Mouse (Mus musculus) CH12.LX (cell line): ENCODE measurements around the gene Abhd2. TPM values are rescaled to one million over a fixed set of nuclear protein-coding genes. Genes with fewer than 3 reads are reported as not detected.

Experiments
- DNase-seq: peaks from one replicate; pipeline ENCODE4 v3.0.0-alpha.2; 2013; ENCODE audit errors: extremely low read depth
- H3K27ac ChIP-seq: 2 replicates; pipeline ENCODE4 v1.5.1; 2012; ENCODE audit warnings: low read depth, mild to moderate bottlenecking, control low read depth, moderate library complexity; ENCODE audit not compliant: insufficient read depth
- H3K27me3 ChIP-seq: replicated peaks from 2 replicates; pipeline ENCODE3; 2012; ENCODE audit warnings: inconsistent platforms
- H3K36me3 ChIP-seq, 2 experiments: replicated peaks in 1 of 2; 2 replicates each; pipeline versions ENCODE3 to v1.6.1; 2012; ENCODE audit warnings: inconsistent platforms in 1 of 2, low read length in 1 of 2, mild to moderate bottlenecking in 1 of 2, mixed read lengths in 1 of 2, moderate library complexity in 1 of 2; ENCODE audit not compliant: control insufficient read depth in 1 of 2, insufficient read depth in 1 of 2
- H3K4me1 ChIP-seq, 2 experiments: 2 replicates each; pipeline ENCODE4 v1.6.1; 2012; ENCODE audit warnings: inconsistent platforms in 1 of 2, moderate library complexity in 1 of 2; ENCODE audit not compliant: insufficient read depth in 2 of 2, control insufficient read depth in 1 of 2
- H3K4me2 ChIP-seq: 2 replicates; pipeline ENCODE4 v1.6.1; 2012; ENCODE audit warnings: low read depth, mild to moderate bottlenecking, control low read depth; ENCODE audit not compliant: poor library complexity, insufficient read depth, severe bottlenecking
- H3K4me3 ChIP-seq, 3 experiments: fragments of 150-350 bp in 1 of 3; sonication (generic) in 1 of 3; replicated peaks in 1 of 3; 2 replicates each; pipeline versions ENCODE3 to v1.5.1; 2011 to 2012; ENCODE audit warnings: low read depth in 2 of 3, low read length in 2 of 3, mild to moderate bottlenecking in 2 of 3, moderate library complexity in 2 of 3, control low read depth in 1 of 3, improper control_type of control experiment in 1 of 3, inconsistent platforms in 1 of 3, mixed read lengths in 1 of 3; ENCODE audit not compliant: poor library complexity in 1 of 3
- H3K79me2 ChIP-seq: replicated peaks from 2 replicates; pipeline ENCODE4 v1.6.1; 2012; ENCODE audit warnings: mild to moderate bottlenecking, moderate library complexity; ENCODE audit not compliant: control insufficient read depth, poor library complexity, insufficient read depth, severe bottlenecking; ENCODE audit errors: extremely low read depth
- H3K9ac ChIP-seq: 2 replicates; pipeline ENCODE4 v1.6.1; 2012; ENCODE audit warnings: low read depth, mild to moderate bottlenecking, control low read depth, moderate library complexity; ENCODE audit not compliant: insufficient read depth
- H3K9me3 ChIP-seq: replicated peaks from 2 replicates; pipeline ENCODE3; 2012; ENCODE audit warnings: low read length, inconsistent platforms, mixed read lengths
- BHLHE40 ChIP-seq: IDR thresholded peaks from 2 replicates; pipeline ENCODE4 v1.6.1; 2011; ENCODE audit warnings: mild to moderate bottlenecking, low read depth, low read length, improper control_type of control experiment
- CHD1 ChIP-seq: IDR thresholded peaks from 2 replicates; pipeline ENCODE4 v1.6.1; 2012; ENCODE audit warnings: low read depth, low read length, improper control_type of control experiment, inconsistent platforms
- CHD2 ChIP-seq: IDR thresholded peaks from 2 replicates; pipeline ENCODE4 v1.6.1; 2011; ENCODE audit warnings: low read length, improper control_type of control experiment
- CTCF ChIP-seq, 2 experiments: IDR thresholded peaks in 1 of 2; conservative IDR thresholded peaks in 1 of 2; 2 replicates each; pipeline ENCODE4 v1.5.1; 2011 to 2012; ENCODE audit warnings: low read depth in 2 of 2, low read length in 2 of 2, improper control_type of control experiment in 1 of 2, inconsistent platforms in 1 of 2, mild to moderate bottlenecking in 1 of 2, moderate library complexity in 1 of 2
- ELF1 ChIP-seq: IDR thresholded peaks from 2 replicates; pipeline ENCODE4 v1.6.1; 2014; ENCODE audit warnings: low read depth, mild to moderate bottlenecking, inconsistent platforms, low read length, improper control_type of control experiment
- EP300 ChIP-seq: IDR thresholded peaks from 2 replicates; pipeline ENCODE4 v1.6.1; 2011; ENCODE audit warnings: low read length, improper control_type of control experiment
- ETS1 ChIP-seq: conservative IDR thresholded peaks from 2 replicates; pipeline ENCODE4 v1.6.1; 2012; ENCODE audit warnings: low read depth, mild to moderate bottlenecking, inconsistent platforms, low read length, improper control_type of control experiment, moderate library complexity
- GABPA ChIP-seq: IDR thresholded peaks from 2 replicates; pipeline ENCODE4 v1.6.1; 2012; ENCODE audit warnings: low read depth, low read length, improper control_type of control experiment, inconsistent platforms; ENCODE audit not compliant: insufficient replicate concordance
- HCFC1 ChIP-seq: IDR thresholded peaks from 2 replicates; pipeline ENCODE4 v1.6.1; 2012; ENCODE audit warnings: low read depth, mild to moderate bottlenecking, inconsistent platforms, low read length, improper control_type of control experiment
- IRF4 ChIP-seq: IDR thresholded peaks from 2 replicates; pipeline ENCODE4 v1.6.1; 2014; ENCODE audit warnings: low read depth, mild to moderate bottlenecking, inconsistent platforms, low read length, improper control_type of control experiment
- JUN ChIP-seq: IDR thresholded peaks from 2 replicates; pipeline ENCODE4 v1.6.1; 2011; ENCODE audit warnings: low read depth, mild to moderate bottlenecking, low read length, improper control_type of control experiment, moderate library complexity; ENCODE audit not compliant: insufficient read depth
- JUND ChIP-seq: conservative IDR thresholded peaks from 2 replicates; pipeline ENCODE4 v1.6.1; 2011; ENCODE audit warnings: low read depth, low read length, improper control_type of control experiment
- MAFK ChIP-seq: IDR thresholded peaks from 2 replicates; pipeline ENCODE4 v1.6.1; 2011; ENCODE audit warnings: low read length, improper control_type of control experiment; ENCODE audit not compliant: insufficient replicate concordance
- MAX ChIP-seq: IDR thresholded peaks from 2 replicates; pipeline ENCODE4 v1.6.1; 2011; ENCODE audit warnings: low read length, improper control_type of control experiment
- MAZ ChIP-seq: IDR thresholded peaks from 2 replicates; pipeline ENCODE4 v1.6.1; 2012; ENCODE audit warnings: low read depth, mild to moderate bottlenecking, inconsistent platforms, low read length, improper control_type of control experiment, moderate library complexity
- MEF2A ChIP-seq: IDR thresholded peaks from 2 replicates; pipeline ENCODE4 v1.6.1; 2014; ENCODE audit warnings: low read depth, mild to moderate bottlenecking, inconsistent platforms, low read length, improper control_type of control experiment, borderline replicate concordance
- MXI1 ChIP-seq: IDR thresholded peaks from 2 replicates; pipeline ENCODE4 v1.6.1; 2011; ENCODE audit warnings: mild to moderate bottlenecking, low read depth, low read length, improper control_type of control experiment
- MYC ChIP-seq: IDR thresholded peaks from 2 replicates; pipeline ENCODE4 v1.6.1; 2011; ENCODE audit warnings: low read depth, mild to moderate bottlenecking, improper control_type of control experiment, low read length
- PAX5 ChIP-seq: IDR thresholded peaks from 2 replicates; pipeline ENCODE4 v1.6.1; 2012; ENCODE audit warnings: low read length, inconsistent platforms, mixed read lengths
- POLR2A ChIP-seq: IDR thresholded peaks from 2 replicates; pipeline ENCODE4 v1.6.1; 2011; ENCODE audit warnings: low read depth, mild to moderate bottlenecking, improper control_type of control experiment, low read length
- RAD21 ChIP-seq: IDR thresholded peaks from 2 replicates; pipeline ENCODE4 v1.6.1; 2011; ENCODE audit warnings: low read depth, mild to moderate bottlenecking, low read length, improper control_type of control experiment, moderate library complexity
- RCOR1 ChIP-seq: conservative IDR thresholded peaks from 2 replicates; pipeline ENCODE4 v1.6.1; 2012; ENCODE audit warnings: low read depth, mild to moderate bottlenecking, inconsistent platforms, low read length, improper control_type of control experiment
- SIN3A ChIP-seq: IDR thresholded peaks from 2 replicates; pipeline ENCODE4 v1.6.1; 2012; ENCODE audit warnings: low read length, improper control_type of control experiment, inconsistent platforms
- SMC3 ChIP-seq: IDR thresholded peaks from 2 replicates; pipeline ENCODE4 v1.6.1; 2011; ENCODE audit warnings: low read depth, low read length, improper control_type of control experiment
- TBP ChIP-seq: conservative IDR thresholded peaks from 2 replicates; pipeline ENCODE4 v1.6.1; 2011; ENCODE audit warnings: low read depth, low read length, improper control_type of control experiment
- TCF12 ChIP-seq: IDR thresholded peaks from 2 replicates; pipeline ENCODE4 v1.6.1; 2014; ENCODE audit warnings: low read depth, mild to moderate bottlenecking, inconsistent platforms, low read length, improper control_type of control experiment
- UBTF ChIP-seq: IDR thresholded peaks from 2 replicates; pipeline ENCODE4 v1.6.1; 2012; ENCODE audit warnings: low read depth, mild to moderate bottlenecking, inconsistent platforms, low read length, improper control_type of control experiment, moderate library complexity
- USF1 ChIP-seq: IDR thresholded peaks from 2 replicates; pipeline ENCODE4 v1.6.1; 2014; ENCODE audit warnings: low read depth, mild to moderate bottlenecking, inconsistent platforms, low read length, improper control_type of control experiment
- USF2 ChIP-seq: conservative IDR thresholded peaks from 2 replicates; pipeline ENCODE4 v1.6.1; 2011; ENCODE audit warnings: low read depth, low read length, improper control_type of control experiment
- ZC3H11A ChIP-seq: IDR thresholded peaks from 2 replicates; pipeline ENCODE4 v1.6.1; 2012; ENCODE audit warnings: low read depth, mild to moderate bottlenecking, inconsistent platforms, low read length, improper control_type of control experiment
- ZKSCAN1 ChIP-seq: IDR thresholded peaks from 2 replicates; pipeline ENCODE4 v1.6.1; 2012; ENCODE audit warnings: low read depth, inconsistent platforms, low read length, improper control_type of control experiment, borderline replicate concordance
- ZMIZ1 ChIP-seq: IDR thresholded peaks from 2 replicates; pipeline ENCODE4 v1.6.1; 2012; ENCODE audit warnings: low read depth, mild to moderate bottlenecking, inconsistent platforms, low read length, improper control_type of control experiment
- ZNF384 ChIP-seq: IDR thresholded peaks from 2 replicates; pipeline ENCODE4 v1.6.1; 2012; ENCODE audit warnings: low read depth, low read length, improper control_type of control experiment, inconsistent platforms
- dilution Hi-C: fragments of 300-500 bp; cut with MboI; formaldehyde crosslinking; loops from 2 replicates; pipeline ENCODE4 v1.14.3; 2020; ENCODE audit warnings: low sequenced_read_pairs; ENCODE audit not compliant: extremely low pct_unique_long_range_greater_than_20kb, extremely low pct_ligation_motif_present
- in situ Hi-C: fragments of 300-500 bp; cut with MboI; formaldehyde crosslinking; loops from 3 replicates; pipeline ENCODE4 v1.14.3; 2019; ENCODE audit warnings: low sequenced_read_pairs, low pct_ligation_motif_present, low pct_unique_long_range_greater_than_20kb, mixed read lengths
- polyA plus RNA-seq: library from polyadenylated mRNA; unstranded; fragments of >175 nt; gene quantifications from 2 replicates; pipeline ENCODE4 v1.2.1, GENCODE M21; 2012; ENCODE audit warnings: low read depth; ENCODE audit not compliant: insufficient read length
- total RNA-seq, 2 experiments: library from RNA; depleted of rRNA; stranded (reverse); fragments of 300-350 nt in 1 of 2; fragments of >200 nt in 1 of 2; gene quantifications; 2 replicates each; pipeline ENCODE4 v1.2.3; 2012 to 2014

Abhd2 gene
- total and polyA plus RNA-seq, 3 experiments = 6.0 to 15.4 (median 9.9) TPM

DNA sequence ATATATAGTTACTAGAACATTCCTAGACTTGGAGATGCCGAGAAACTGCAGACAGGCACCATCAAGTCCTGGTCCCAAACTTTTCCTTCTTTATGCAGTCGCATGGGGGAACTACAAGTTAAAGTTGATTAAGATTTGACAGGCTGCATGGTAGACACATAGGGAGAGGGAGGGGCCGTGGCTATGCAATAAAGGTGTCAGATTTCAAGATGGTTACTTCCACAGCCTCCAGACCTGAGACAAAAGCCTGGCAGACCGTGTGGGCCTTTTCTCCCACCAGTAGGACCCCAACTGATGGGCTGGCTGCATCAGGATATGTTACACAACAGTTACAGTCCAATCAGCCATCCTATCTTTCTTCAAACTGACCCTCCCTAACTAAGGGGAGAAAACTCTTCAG, 96.4 kb downstream of the Abhd2 start:
- no peak overlapping the region for H3K9ac ChIP-seq
- in situ Hi-C loops = loop anchor here (25.0 kb wide), 1 partner anchor 457 kb away; the partner anchor contains the start of gene Isg20
- peaks cover 0 to 18% of the 10 kb centered on the region in 2 experiments for H3K36me3 ChIP-seq
- DNase-seq = no peak
- H3K27me3 ChIP-seq = no peaks in the 10 kb centered on the region
- dilution Hi-C loops = no loop called here
- H3K4me1 ChIP-seq = peaks cover 0 to 21% of the 10 kb centered on the region in 2 experiments; a peak in 2 of 4 replicates
- no peaks in the 10 kb centered on the region for H3K79me2 ChIP-seq
- H3K9me3 ChIP-seq = no peaks in the 10 kb centered on the region
- no peak overlapping the region for H3K27ac ChIP-seq
- no peak overlapping the region for H3K4me3 ChIP-seq
- no peak overlapping the region for H3K4me2 ChIP-seq
- TF ChIP-seq ZKSCAN1 = no peak

DNA sequence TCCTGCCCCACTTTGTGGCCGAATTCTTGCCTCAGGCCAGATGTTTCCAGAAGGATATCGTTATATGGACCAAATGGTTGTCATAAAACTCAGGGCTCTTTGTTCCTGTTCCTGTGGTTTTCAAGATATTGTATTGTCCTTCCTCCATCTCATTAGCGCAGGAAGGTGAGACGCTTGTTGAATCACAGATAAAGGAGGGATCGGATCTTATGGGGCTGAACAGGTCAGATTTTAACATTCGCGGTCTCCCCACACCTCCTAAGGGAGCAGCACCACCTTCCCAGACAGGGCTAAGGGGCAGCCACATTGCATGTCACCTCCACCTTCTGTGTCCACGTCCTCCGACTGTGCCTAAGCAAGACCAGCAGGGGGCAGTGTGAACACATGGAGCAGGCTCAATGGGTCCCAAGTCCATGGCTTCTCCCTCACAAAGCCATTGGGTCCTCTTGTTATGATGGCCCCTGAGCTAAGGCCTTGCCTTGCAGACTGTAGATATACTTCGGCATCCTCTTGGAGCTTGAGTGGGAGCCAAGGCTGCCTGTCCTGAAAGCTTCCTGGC, 98.4 kb downstream of the Abhd2 start:
- Histone ChIP-seq H3K27ac (no peak overlapping the region), H3K79me2 (no peaks in the 10 kb centered on the region), H3K9me3 (no peaks in the 10 kb centered on the region), H3K9ac (no peak overlapping the region), H3K36me3 (peaks cover 0 to 26% of the 10 kb centered on the region in 2 experiments), H3K27me3 (no peaks in the 10 kb centered on the region), H3K4me2 (no peak overlapping the region), H3K4me3 (no peak overlapping the region), H3K4me1 (peaks cover 0 to 30% of the 10 kb centered on the region in 2 experiments; a peak in 2 of 4 replicates)
- dilution Hi-C loops (no loop called here), in situ Hi-C loops (loop anchor here (10.0 to 25.0 kb wide), 2 partner anchors 93 to 459 kb away; partner anchors contain the start of genes Isg20 and Polg)
- DNase-seq = peak; percentile 89
- TF ChIP-seq UBTF (no peak), ZMIZ1 (no peak), RCOR1 (no peak), ZC3H11A (peak; percentile 63), MAX (peak; percentile 41; the same call in 1 of the 2 replicates), CHD2 (no peak), ETS1 (no peak), TCF12 (no peak), GABPA (no peak), CHD1 (no peak), USF1 (no peak), SIN3A (no peak), ELF1 (0 out of 2 replicates have a peak, but pooled peaks have one; percentile 33), SMC3 (peak; percentile 94), EP300 (no peak), MAFK (no peak), MAZ (no peak), HCFC1 (no peak), TBP (no peak), JUND (0 out of 2 replicates have a peak, but pooled peaks have one; percentile 30), MEF2A (no peak), MYC (peak; percentile 71), USF2 (no peak), RAD21 (peak; percentile 97), PAX5 (no peak), CTCF (conservative IDR thresholded peaks at IDR 0.05 in 1 of 2, IDR thresholded peaks at IDR 0.05 in 1 of 2; ENCODE audit: low read depth in 2 of 2, low read length in 2 of 2) (peak; percentile 89 to 98), ZNF384 (no peak), BHLHE40 (0 out of 2 replicates have a peak, but pooled peaks have one; percentile 21), IRF4 (peak; percentile 39; the same call in 1 of the 2 replicates), MXI1 (0 out of 2 replicates have a peak, but pooled peaks have one; percentile 31), POLR2A (no peak), ZKSCAN1 (no peak), JUN (no peak)
